Mouse (Mus musculus): ENCODE data around the gene Frmd4b.

GRCm38 (mm10) chr6:97566746-97567145 is 50.6 kb downstream of the Frmd4b start:
- TF ChIP-seq CTCF (IDR thresholded peaks at IDR 0.05; ENCODE audit: control insufficient read depth, insufficient read depth, low read length) (no peak), POLR2A (IDR thresholded peaks at IDR 0.05; ENCODE audit: borderline replicate concordance, control insufficient read depth, low read depth, low read length) (no peak)

All from bone marrow, adult 2 months (tissue).